Mouse (Mus musculus) frontal cortex, adult (tissue): Measurements from ENCODE around the gene Gm49721.
A peak's percentile ranks its signal among the peaks of the same experiment; 100 is the strongest.
"Not testable (repeated sequence)": the region's sequence is repeated elsewhere in the genome, so short reads cannot be mapped to it uniquely, and the experiment has no call there.

Experiments used
- ATAC-seq: cut with Nextera tagmentation; 2 replicates; pipeline ENCODE4 v1.9.2; 2017; ENCODE audit warnings: mild to moderate bottlenecking, moderate library complexity, mixed read lengths; ENCODE audit not compliant: low TSS enrichment

Gm49721 gene

GRCm38 (mm10) chr17:6980144-6980543, 1.4 kb downstream of the Gm49721 start:
- not testable (repeated sequence) for ATAC-seq

GRCm38 (mm10) chr17:6986118-6986517, 7.4 kb downstream of the Gm49721 start:
- ATAC-seq, result not testable (repeated sequence)

- ATAC-seq, result not testable (repeated sequence)
Observed at GRCm38 (mm10) chr17:6995504-6995903, 16.8 kb downstream of the Gm49721 start.

GRCm38 (mm10) chr17:6996826-6997225, 18.1 kb downstream of the Gm49721 start:
- ATAC-seq, result not testable (repeated sequence)

- not testable (repeated sequence) for ATAC-seq
Observed at GRCm38 (mm10) chr17:6997778-6998490, 19.2 kb downstream of the Gm49721 start.

GRCm38 (mm10) chr17:7001790-7002585, 23.3 kb downstream of the Gm49721 start:
- not testable (repeated sequence) for ATAC-seq

GRCm38 (mm10) chr17:7003392-7003791, 24.7 kb downstream of the Gm49721 start:
- ATAC-seq, result not testable (repeated sequence)

- ATAC-seq, result not testable (repeated sequence)
Observed at GRCm38 (mm10) chr17:7005646-7006045, 26.9 kb downstream of the Gm49721 start.

GRCm38 (mm10) chr17:7008885-7009284, 30.2 kb downstream of the Gm49721 start:
- not testable (repeated sequence) for ATAC-seq

GRCm38 (mm10) chr17:7009440-7009839, 30.7 kb downstream of the Gm49721 start:
- not testable (repeated sequence) for ATAC-seq

GRCm38 (mm10) chr17:7009901-7010300, 31.2 kb downstream of the Gm49721 start:
- not testable (repeated sequence) for ATAC-seq

- ATAC-seq, result not testable (repeated sequence)
Observed at GRCm38 (mm10) chr17:7014190-7014589, 35.5 kb downstream of the Gm49721 start.

GRCm38 (mm10) chr17:7025257-7025656, 46.6 kb downstream of the Gm49721 start, which contains the start of gene Gm1604a:
Gene Gm1604a (plus strand): TSS chr17:7025568.
- ATAC-seq, result peak; percentile 83

GRCm38 (mm10) chr17:7025764-7026346, 47.2 kb downstream of the Gm49721 start:
- ATAC-seq, result not testable (repeated sequence)

GRCm38 (mm10) chr17:7030204-7030603, 51.5 kb downstream of the Gm49721 start:
- not testable (repeated sequence) for ATAC-seq

- not testable (repeated sequence) for ATAC-seq
Observed at GRCm38 (mm10) chr17:7030622-7031174, 52.0 kb downstream of the Gm49721 start.

GRCm38 (mm10) chr17:7033192-7034166, 54.8 kb downstream of the Gm49721 start:
- peak; percentile 76 for ATAC-seq

GRCm38 (mm10) chr17:7068997-7069539, 90.4 kb downstream of the Gm49721 start:
- not testable (repeated sequence) for ATAC-seq

GRCm38 (mm10) chr17:7069561-7070240, 91.0 kb downstream of the Gm49721 start:
- ATAC-seq, result not testable (repeated sequence)

- peak; percentile 85 for ATAC-seq
Observed at GRCm38 (mm10) chr17:7074494-7074893, 95.8 kb downstream of the Gm49721 start.
